Mouse (Mus musculus) layer of hippocampus, adult 18-20 months (tissue): ENCODE measurements around the gene Mrgprh. TPM values are rescaled to one million over a fixed set of nuclear protein-coding genes. Genes with fewer than 3 reads are reported as not detected.
A peak's percentile ranks its signal among the peaks of the same experiment; 100 is the strongest.

Experiments
- DNase-seq, 2 experiments: peaks; one replicate each; pipeline ENCODE4 v3.0.0; 2022; ENCODE audit warnings: low spot score in 2 of 2
- microRNA-seq, 2 experiments: library from miRNA; unstranded; fragments of <30 nt; microRNA quantifications; one replicate each; pipeline ENCODE4 v1.2.0; 2021
- total RNA-seq, 2 experiments: library from RNA; stranded (reverse); gene quantifications; 2 replicates each; pipeline ENCODE4 v1.2.3; 2021

Gene Mrgprh
- total RNA-seq, 2 experiments from 2014 or later: not detected

DNA sequence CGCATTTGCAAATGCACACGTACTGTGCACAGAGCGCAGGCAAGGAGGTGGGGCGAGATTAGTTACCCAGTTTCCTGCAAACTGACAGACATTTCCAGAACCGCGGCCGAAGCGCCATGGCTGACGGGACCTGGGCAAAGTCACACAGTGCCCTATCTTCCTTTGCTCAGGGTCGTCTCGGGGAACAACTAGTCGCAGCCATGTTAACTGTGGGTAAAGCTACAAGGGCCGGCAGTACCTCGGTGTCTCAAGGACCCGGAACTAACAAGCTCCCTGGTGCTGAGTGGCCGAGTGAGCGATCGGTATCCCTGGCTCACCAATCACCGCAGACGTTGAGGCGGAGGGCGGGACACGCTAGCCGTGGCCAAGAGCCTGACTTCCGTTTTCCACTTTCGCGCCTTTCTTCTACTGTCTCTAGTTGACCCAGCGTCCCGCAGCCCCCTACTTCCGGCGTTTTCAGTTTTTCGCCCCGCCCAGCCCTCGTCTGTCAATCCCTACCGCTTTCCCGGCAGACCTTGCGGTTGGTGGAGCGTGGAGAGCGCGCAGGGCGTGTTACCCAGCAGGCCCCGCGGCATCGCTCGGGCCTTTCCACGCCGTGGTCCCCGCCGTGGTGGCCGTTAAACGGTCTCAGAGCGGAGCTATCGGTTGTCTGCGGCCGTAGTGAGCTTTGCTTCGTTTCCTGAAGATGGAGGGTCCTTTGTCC is 40.2 kb downstream of the Mrgprh start, which contains the start of gene Mrpl18:
TSS of gene Mrpl18 (minus strand) at position 465 of the 703 bp plus-strand sequence.
- DNase-seq: peak; percentile 100

DNA sequence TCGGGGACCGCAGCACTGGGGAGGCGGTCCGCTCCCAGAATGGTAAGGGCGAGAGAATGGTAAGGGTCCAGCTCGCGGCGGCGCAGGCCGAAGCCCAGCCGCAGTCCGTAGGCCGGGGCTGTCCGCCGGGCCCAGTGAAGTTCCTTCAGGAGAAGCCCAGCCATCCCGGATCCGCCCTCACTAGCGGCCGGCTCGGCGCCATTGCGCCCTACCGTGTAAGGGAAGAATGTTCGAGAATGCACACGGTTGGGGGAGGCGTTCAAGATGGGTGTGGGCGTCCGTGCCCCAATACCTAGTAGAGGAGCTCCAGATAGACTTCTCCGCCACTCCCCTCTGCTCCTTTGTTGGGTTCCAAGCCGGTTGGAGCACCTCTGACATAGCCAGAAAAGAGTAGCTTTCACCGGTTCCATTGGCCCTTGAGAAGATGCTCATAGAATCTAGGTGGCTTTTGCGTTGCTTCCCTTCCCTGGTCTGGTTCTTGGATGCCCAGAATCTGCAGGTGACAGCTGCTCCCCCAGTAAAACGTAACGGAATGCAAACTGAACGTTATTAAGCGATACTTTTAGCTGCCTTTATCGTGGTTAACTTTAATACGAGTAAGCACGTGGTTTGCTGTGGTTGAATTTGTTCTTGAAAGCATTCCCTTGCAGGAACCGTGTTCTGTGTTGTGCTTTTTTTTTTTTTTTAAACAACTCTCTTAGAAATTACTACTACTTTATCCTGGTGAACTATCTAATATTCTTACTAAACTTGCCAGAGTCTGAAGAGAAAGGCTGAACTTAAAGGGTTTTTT is 41.0 kb downstream of the Mrgprh start:
- DNase-seq: peak; percentile 42 to 51

DNA sequence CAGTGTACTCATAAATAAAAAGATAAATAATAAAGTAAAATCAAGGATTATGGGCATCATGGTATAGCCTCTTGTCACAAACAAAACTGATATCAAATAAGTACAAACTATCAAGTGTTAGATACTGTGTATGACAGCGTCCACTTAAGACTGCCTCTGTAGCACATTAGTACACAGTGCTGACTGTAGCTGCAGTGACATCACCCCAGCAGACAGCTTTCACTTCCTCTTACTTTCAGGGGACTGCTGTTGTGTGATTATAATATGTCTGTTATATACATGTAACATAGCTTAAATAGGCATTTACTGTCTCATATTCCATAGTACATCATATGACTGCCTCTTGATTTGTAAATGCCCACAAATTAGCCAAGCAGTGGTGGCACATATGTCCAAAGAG is 45.2 kb downstream of the Mrgprh start:
- DNase-seq: no peak

DNA sequence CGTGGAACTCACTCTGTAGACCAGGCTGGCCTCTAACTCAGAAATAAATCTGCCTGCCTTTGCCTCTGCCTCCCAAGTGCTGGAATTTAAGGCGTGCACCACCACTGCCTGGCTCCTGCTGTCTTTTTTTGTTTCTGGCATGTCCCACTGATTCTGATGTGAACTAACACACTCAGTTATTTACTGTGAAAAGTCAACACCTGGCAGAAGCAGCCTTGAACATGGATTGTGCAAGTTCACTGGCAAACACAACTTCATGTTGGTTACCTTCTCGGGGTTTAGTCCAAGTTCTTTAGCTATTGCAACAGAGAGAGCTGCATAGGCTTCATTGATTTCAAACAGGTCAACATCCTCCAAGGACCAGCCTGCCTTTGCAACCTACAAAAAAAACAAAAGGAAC is 49.2 kb downstream of the Mrgprh start:
- no peak for DNase-seq

DNA sequence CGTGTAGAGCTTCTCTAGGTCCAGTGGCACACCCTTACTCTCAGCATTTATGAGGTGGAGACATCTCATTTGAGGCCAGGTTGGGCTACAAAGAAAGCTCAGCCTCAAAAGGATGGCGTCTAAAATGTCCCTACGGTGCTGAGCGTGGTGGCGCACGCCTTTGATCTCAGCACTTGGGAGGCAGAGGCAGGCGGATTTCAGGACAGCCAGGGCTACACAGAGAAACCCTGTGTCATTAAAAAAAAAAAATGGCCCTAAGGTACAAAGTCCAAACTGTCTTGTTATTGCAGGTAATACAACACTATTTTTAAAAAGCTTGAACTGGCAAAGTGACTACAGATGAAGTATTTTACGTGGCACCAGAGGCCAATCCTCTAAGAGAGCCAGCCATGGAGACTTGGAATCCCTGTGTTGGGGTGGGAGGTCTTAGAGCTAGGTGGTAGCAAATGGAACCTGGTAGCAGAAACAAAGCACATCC is 49.9 kb downstream of the Mrgprh start:
- no peak for DNase-seq

Small RNA genes within 50 kb of the gene (microRNA-seq; reads per million reads assigned to microRNA genes)
- gene Gm24085: 0 reads per million in 2 experiments

Other genes starting within 250 kb of the Mrgprh start
- not detected for gene Slc22a1, start 200.2 kb upstream of the Mrgprh start, total RNA-seq
- gene Igf2r, start 106.4 kb upstream of the Mrgprh start, total RNA-seq: 10 to 100 TPM; 27.4 to 27.8 TPM
- gene Mas1, start 7.9 kb upstream of the Mrgprh start, total RNA-seq: 10 to 100 TPM; 60.6 to 71.7 TPM
- 1 to 10 TPM in 1 of 2 experiments, under 1 TPM in 1; 0.97 to 2.0 TPM for gene Pnldc1, start 34.2 kb downstream of the Mrgprh start, total RNA-seq
- gene Tcp1, start 39.7 kb downstream of the Mrgprh start, total RNA-seq: 100 to 1,000 TPM; 211 to 215 TPM
- 10 to 100 TPM; 63.4 to 64.5 TPM for gene Mrpl18, start 40.3 kb downstream of the Mrgprh start, total RNA-seq
- 1 to 10 TPM; 5.8 to 6.5 TPM for gene Acat3, start 64.6 kb downstream of the Mrgprh start, total RNA-seq
- gene Acat2, start 84.7 kb downstream of the Mrgprh start, total RNA-seq: 10 to 100 TPM; 48.9 to 49.2 TPM
- 10 to 100 TPM; 54.6 to 54.8 TPM for gene Wtap, start 118.1 kb downstream of the Mrgprh start, total RNA-seq
- gene Sod2, start 130.8 kb downstream of the Mrgprh start, total RNA-seq: 100 to 1,000 TPM; 270 to 271 TPM
- not detected for gene Gpr31b, start 176.3 kb downstream of the Mrgprh start, total RNA-seq
- gene Tcp10b, start 185.1 kb downstream of the Mrgprh start, total RNA-seq: under 1 TPM; 0.33 to 0.54 TPM